Mouse (Mus musculus): ENCODE measurements at regions not wholly inside any gene's neighbourhood (a gene's known extent, or its start where the extent isn't known, plus 50 kb on each side); places are given as distances from the start of the nearest gene placed in this dataset.
A peak's percentile ranks its signal among the peaks of the same experiment; 100 is the strongest.

DNA sequence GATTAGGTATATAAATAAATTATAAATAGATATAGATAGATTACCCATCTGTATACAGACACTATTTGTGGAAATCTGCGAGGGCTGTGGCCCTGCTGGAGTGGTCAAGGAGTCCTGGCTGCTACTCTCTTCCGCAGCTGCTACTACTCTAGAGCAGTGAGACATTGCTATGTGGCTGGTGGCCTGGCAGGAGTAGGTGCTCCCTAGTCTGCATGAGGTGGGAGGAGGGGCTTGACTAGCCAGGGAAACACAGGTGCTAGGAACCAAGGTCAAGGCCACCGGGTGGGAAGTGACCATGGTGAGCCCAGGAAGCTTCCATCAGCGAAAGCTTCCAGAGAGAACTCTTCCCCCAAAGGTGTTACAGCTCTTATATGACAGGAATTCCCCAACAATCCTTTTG is 100.3 kb downstream of the Dyrk2 start:
- no peak for ATAC-seq
- whole genome bisulfite sequencing: 94% methylated on average over 4 of the region's 4 CpGs
- Histone ChIP-seq H3K27me3 (ENCODE audit: control insufficient read depth, insufficient read depth, low read depth, low read length) (no peaks in the 10 kb centered on the region), H3K9ac (ENCODE audit: low read depth, low read length) (no peak overlapping the region), H3K36me3 (ENCODE audit: control insufficient read depth, insufficient read depth, low read length) (no peaks in the 10 kb centered on the region), H3K4me3 (ENCODE audit: low read depth, low read length) (no peak overlapping the region), H3K4me2 (ENCODE audit: low read length) (no peak overlapping the region), H3K4me1 (ENCODE audit: control insufficient read depth, insufficient read depth, low read length) (no peaks in the 10 kb centered on the region), H3K9me3 (replicated peaks; ENCODE audit: control insufficient read depth, low read length, poor library complexity, severe bottlenecking) (no peaks in the 10 kb centered on the region), H3K27ac (ENCODE audit: low read length) (no peak overlapping the region)

DNA sequence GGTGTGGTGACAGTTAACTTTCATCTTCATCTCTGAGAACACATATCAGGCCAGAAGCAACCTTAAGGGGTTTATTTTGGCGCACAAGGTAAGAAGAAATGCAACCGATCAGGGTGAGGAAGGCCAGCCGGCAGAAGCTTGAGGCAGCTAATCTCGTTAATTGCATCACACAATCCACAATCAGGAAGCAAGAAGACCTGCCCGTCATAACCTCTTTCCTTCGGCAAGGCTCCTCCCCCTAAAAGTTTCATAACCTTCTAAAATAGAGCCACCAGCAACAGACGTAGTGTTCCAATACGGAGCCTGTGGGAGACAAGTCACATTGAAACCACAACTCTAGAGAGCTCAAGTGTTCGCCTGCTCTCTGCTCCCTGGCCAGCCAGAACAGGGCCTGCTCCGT is 91.4 kb downstream of the Dyrk2 start:
- H3K9ac ChIP-seq (ENCODE audit: low read depth, low read length): no peak overlapping the region
- H3K27ac ChIP-seq (ENCODE audit: low read length): no peak overlapping the region
- 94% methylated on average over 10 of the region's 10 CpGs for WGBS
- H3K4me3 ChIP-seq (ENCODE audit: low read depth, low read length): no peak overlapping the region
- no peaks in the 10 kb centered on the region for H3K36me3 ChIP-seq (ENCODE audit: control insufficient read depth, insufficient read depth, low read length)
- no peak for ATAC-seq
- H3K9me3 ChIP-seq (replicated peaks; ENCODE audit: control insufficient read depth, low read length, poor library complexity, severe bottlenecking): no peaks in the 10 kb centered on the region
- H3K27me3 ChIP-seq (ENCODE audit: control insufficient read depth, insufficient read depth, low read depth, low read length): no peaks in the 10 kb centered on the region
- H3K4me2 ChIP-seq (ENCODE audit: low read length): no peak overlapping the region
- no peaks in the 10 kb centered on the region for H3K4me1 ChIP-seq (ENCODE audit: control insufficient read depth, insufficient read depth, low read length)

DNA sequence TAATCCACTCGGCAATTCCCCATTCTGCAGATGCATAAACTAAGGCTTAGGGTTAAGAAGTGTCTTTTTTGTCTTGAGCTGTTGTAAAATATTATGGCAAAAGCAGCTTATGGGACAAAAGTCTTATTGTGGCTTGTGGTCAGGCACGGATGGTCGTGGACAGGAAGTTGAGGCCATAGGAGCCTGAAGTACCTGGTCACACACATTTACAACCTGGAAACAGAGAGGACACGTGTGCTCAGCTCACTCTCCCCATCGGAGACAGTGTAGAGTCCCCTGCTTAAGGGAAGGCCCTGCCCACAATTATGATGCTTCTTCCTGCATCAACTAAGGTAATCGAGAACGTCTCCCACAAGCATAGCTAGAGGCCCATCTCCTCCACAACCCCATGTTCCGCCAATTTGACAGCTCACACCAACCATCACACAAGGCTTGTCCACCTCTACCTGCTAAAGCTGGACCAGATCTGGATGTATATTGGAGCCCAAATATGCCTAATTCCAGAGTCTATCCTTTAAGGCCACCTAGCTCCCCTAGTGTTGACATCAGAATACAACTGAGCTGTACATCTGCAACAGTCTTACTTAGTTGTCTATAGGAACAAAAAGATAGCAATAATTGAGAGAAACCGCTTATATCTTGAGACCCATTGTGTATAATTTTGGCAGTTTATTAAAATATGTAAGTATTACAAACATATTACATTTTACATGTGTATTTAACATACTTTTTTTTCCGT is 89.0 kb downstream of the Dyrk2 start:
- Histone ChIP-seq H3K9ac (ENCODE audit: low read depth, low read length) (no peak overlapping the region), H3K4me2 (ENCODE audit: low read length) (no peak overlapping the region), H3K36me3 (ENCODE audit: control insufficient read depth, insufficient read depth, low read length) (no peaks in the 10 kb centered on the region), H3K27me3 (ENCODE audit: control insufficient read depth, insufficient read depth, low read depth, low read length) (no peaks in the 10 kb centered on the region), H3K4me1 (ENCODE audit: control insufficient read depth, insufficient read depth, low read length) (no peaks in the 10 kb centered on the region), H3K9me3 (replicated peaks; ENCODE audit: control insufficient read depth, low read length, poor library complexity, severe bottlenecking) (no peaks in the 10 kb centered on the region), H3K4me3 (ENCODE audit: low read depth, low read length) (no peak overlapping the region), H3K27ac (ENCODE audit: low read length) (no peak overlapping the region)
- ATAC-seq: no peak
- 92% methylated on average over 10 of the region's 10 CpGs for WGBS

DNA sequence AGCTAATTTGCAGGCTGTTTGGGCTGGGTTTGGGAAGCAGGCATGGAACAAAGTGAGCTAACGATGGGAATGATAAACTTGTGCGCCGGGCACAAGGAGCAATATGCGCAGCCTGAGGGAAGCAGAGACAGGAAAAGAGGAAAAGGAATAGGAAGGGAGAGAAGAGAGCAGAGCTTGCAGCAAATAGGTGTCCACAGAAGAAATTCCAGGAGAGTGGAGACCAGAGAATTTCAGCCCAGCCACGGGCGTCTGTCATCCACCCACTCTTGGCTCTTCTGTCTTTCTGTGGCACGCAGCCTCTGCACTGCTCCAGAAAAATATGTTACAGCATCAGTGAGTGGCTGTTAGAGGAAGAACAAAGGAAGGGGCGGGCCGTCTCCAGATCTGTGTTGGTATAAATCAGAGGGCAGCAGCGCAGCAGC is 88.2 kb downstream of the Dyrk2 start:
- WGBS: 68% methylated on average over 10 of the region's 10 CpGs
- Histone ChIP-seq H3K9ac (ENCODE audit: low read depth, low read length) (no peak overlapping the region; the same call in 1 of the 2 replicates), H3K36me3 (ENCODE audit: control insufficient read depth, insufficient read depth, low read length) (no peaks in the 10 kb centered on the region), H3K9me3 (replicated peaks; ENCODE audit: control insufficient read depth, low read length, poor library complexity, severe bottlenecking) (no peaks in the 10 kb centered on the region), H3K4me1 (ENCODE audit: control insufficient read depth, insufficient read depth, low read length) (no peaks in the 10 kb centered on the region), H3K27ac (ENCODE audit: low read length) (no peak overlapping the region), H3K4me3 (ENCODE audit: low read depth, low read length) (no peak overlapping the region), H3K27me3 (ENCODE audit: control insufficient read depth, insufficient read depth, low read depth, low read length) (no peaks in the 10 kb centered on the region), H3K4me2 (ENCODE audit: low read length) (no peak overlapping the region)
- no peak for ATAC-seq

GRCm38 (mm10) chr10:118782646-118783045 is 87.4 kb downstream of the Dyrk2 start:
- no peak overlapping the region for H3K4me2 ChIP-seq (ENCODE audit: low read length)
- no peaks in the 10 kb centered on the region for H3K4me1 ChIP-seq (ENCODE audit: control insufficient read depth, insufficient read depth, low read length)
- no peak overlapping the region for H3K9ac ChIP-seq (ENCODE audit: low read depth, low read length)
- no peak for ATAC-seq
- H3K27ac ChIP-seq (ENCODE audit: low read length): no peak overlapping the region
- no peaks in the 10 kb centered on the region for H3K36me3 ChIP-seq (ENCODE audit: control insufficient read depth, insufficient read depth, low read length)
- H3K4me3 ChIP-seq (ENCODE audit: low read depth, low read length): no peak overlapping the region
- no peaks in the 10 kb centered on the region for H3K9me3 ChIP-seq (replicated peaks; ENCODE audit: control insufficient read depth, low read length, poor library complexity, severe bottlenecking)
- WGBS: 80% methylated on average over 6 of the region's 6 CpGs
- H3K27me3 ChIP-seq (ENCODE audit: control insufficient read depth, insufficient read depth, low read depth, low read length): no peaks in the 10 kb centered on the region

- H3K4me2 ChIP-seq (ENCODE audit: low read length): no peak overlapping the region
- WGBS: 86% methylated on average over 8 of the region's 8 CpGs
- H3K27ac ChIP-seq (ENCODE audit: low read length): no peak overlapping the region
- no peaks in the 10 kb centered on the region for H3K9me3 ChIP-seq (replicated peaks; ENCODE audit: control insufficient read depth, low read length, poor library complexity, severe bottlenecking)
- H3K4me1 ChIP-seq (ENCODE audit: control insufficient read depth, insufficient read depth, low read length): peaks cover under 1% of the 10 kb centered on the region; the same call in 1 of the 2 replicates
- no peak overlapping the region for H3K9ac ChIP-seq (ENCODE audit: low read depth, low read length)
- no peaks in the 10 kb centered on the region for H3K36me3 ChIP-seq (ENCODE audit: control insufficient read depth, insufficient read depth, low read length)
- no peaks in the 10 kb centered on the region for H3K27me3 ChIP-seq (ENCODE audit: control insufficient read depth, insufficient read depth, low read depth, low read length)
- no peak for ATAC-seq
- no peak overlapping the region for H3K4me3 ChIP-seq (ENCODE audit: low read depth, low read length)
Observed at GRCm38 (mm10) chr10:118787280-118787690, 82.7 kb downstream of the Dyrk2 start.

DNA sequence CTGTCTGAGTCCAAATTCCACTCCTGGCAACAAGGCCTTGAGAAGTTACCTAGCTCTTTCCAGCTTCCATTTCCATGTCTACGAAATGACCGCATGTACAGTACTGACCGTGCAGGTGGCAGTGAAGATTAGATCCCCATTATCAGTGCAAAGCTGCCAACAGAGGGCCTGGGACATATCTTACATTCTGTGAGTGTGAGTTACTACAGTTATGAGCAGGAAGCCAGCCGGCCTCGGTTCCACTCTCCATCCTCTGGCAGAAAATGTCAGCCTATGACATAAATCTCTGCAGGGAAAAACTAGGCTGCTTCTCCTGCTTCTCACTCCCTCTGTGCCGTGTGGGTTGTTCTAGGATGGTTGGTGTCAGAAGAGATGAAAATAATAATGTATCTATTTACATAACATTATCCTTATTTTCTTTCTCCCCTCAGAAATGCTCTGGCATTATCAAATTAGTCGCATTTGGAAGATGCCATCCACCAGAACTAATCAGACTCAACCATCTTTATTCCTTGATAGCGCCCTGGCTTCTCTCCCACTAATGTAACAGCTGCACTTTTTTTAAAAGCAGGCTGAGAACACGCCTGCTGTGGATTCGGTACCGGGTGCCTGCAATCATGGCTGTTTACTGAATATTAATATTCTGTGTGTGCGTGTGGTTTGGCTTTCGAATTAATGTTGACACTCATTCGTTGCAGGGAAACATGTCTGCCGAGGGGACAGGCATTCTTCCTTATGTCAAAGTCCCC is 77.5 kb downstream of the Dyrk2 start:
- Histone ChIP-seq H3K27me3 (ENCODE audit: control insufficient read depth, insufficient read depth, low read depth, low read length) (no peaks in the 10 kb centered on the region), H3K9ac (ENCODE audit: low read depth, low read length) (no peak overlapping the region), H3K36me3 (ENCODE audit: control insufficient read depth, insufficient read depth, low read length) (no peaks in the 10 kb centered on the region), H3K4me3 (ENCODE audit: low read depth, low read length) (no peak overlapping the region), H3K4me2 (ENCODE audit: low read length) (no peak overlapping the region), H3K9me3 (replicated peaks; ENCODE audit: control insufficient read depth, low read length, poor library complexity, severe bottlenecking) (no peaks in the 10 kb centered on the region), H3K4me1 (ENCODE audit: control insufficient read depth, insufficient read depth, low read length) (peaks cover 16% of the 10 kb centered on the region), H3K27ac (ENCODE audit: low read length) (no peak overlapping the region)
- ATAC-seq: no peak
- 55% methylated on average over 15 of the region's 15 CpGs for WGBS

- H3K4me3 ChIP-seq (ENCODE audit: low read depth, low read length): no peak overlapping the region
- H3K27me3 ChIP-seq (ENCODE audit: control insufficient read depth, insufficient read depth, low read depth, low read length): no peaks in the 10 kb centered on the region
- ATAC-seq: peak; percentile 56; the same call in 1 of the 2 replicates
- no peaks in the 10 kb centered on the region for H3K9me3 ChIP-seq (replicated peaks; ENCODE audit: control insufficient read depth, low read length, poor library complexity, severe bottlenecking)
- H3K36me3 ChIP-seq (ENCODE audit: control insufficient read depth, insufficient read depth, low read length): no peaks in the 10 kb centered on the region
- 77% methylated on average over 2 of the region's 2 CpGs for WGBS
- H3K4me2 ChIP-seq (ENCODE audit: low read length): no peak overlapping the region
- H3K27ac ChIP-seq (ENCODE audit: low read length): no peak overlapping the region; the same call in 1 of the 2 replicates
- no peak overlapping the region for H3K9ac ChIP-seq (ENCODE audit: low read depth, low read length)
- H3K4me1 ChIP-seq (ENCODE audit: control insufficient read depth, insufficient read depth, low read length): peaks cover 16% of the 10 kb centered on the region
Observed at GRCm38 (mm10) chr10:118793794-118794193, 76.2 kb downstream of the Dyrk2 start.

GRCm38 (mm10) chr10:118794395-118795060 is 75.5 kb downstream of the Dyrk2 start:
- Histone ChIP-seq H3K36me3 (ENCODE audit: control insufficient read depth, insufficient read depth, low read length) (no peaks in the 10 kb centered on the region), H3K9me3 (replicated peaks; ENCODE audit: control insufficient read depth, low read length, poor library complexity, severe bottlenecking) (no peaks in the 10 kb centered on the region), H3K4me1 (ENCODE audit: control insufficient read depth, insufficient read depth, low read length) (peaks cover 16% of the 10 kb centered on the region), H3K4me3 (ENCODE audit: low read depth, low read length) (no peak overlapping the region), H3K27me3 (ENCODE audit: control insufficient read depth, insufficient read depth, low read depth, low read length) (no peaks in the 10 kb centered on the region), H3K9ac (ENCODE audit: low read depth, low read length) (no peak overlapping the region), H3K27ac (ENCODE audit: low read length) (peak overlapping the region; percentile 43; the same call in 1 of the 2 replicates), H3K4me2 (ENCODE audit: low read length) (no peak overlapping the region)
- WGBS: 31% methylated on average over 9 of the region's 9 CpGs
- peak; percentile 77 for ATAC-seq
